Mouse (Mus musculus) heart, embryonic 10.5 days (tissue): ENCODE data around the gene Slc33a1. TPM values are rescaled to one million over a fixed set of nuclear protein-coding genes. Genes with fewer than 3 reads are reported as not detected.

Experiments used
- DNase-seq: peaks from one replicate; pipeline ENCODE4 v3.0.0-alpha.2; 2017; ENCODE audit warnings: low spot score
- H3K27ac ChIP-seq: fragments of 300-500 bp; sonication (generic); 2 replicates; pipeline ENCODE4 v1.5.1; 2016; ENCODE audit warnings: mild to moderate bottlenecking
- H3K27me3 ChIP-seq: fragments of 300-500 bp; sonication (generic); 2 replicates; pipeline ENCODE4 v1.6.1; 2016; ENCODE audit warnings: mild to moderate bottlenecking; ENCODE audit not compliant: poor library complexity, insufficient read depth, severe bottlenecking
- H3K36me3 ChIP-seq: fragments of 300-500 bp; sonication (generic); 2 replicates; pipeline ENCODE4 v1.6.1; 2016; ENCODE audit warnings: mild to moderate bottlenecking, moderate library complexity
- H3K4me1 ChIP-seq: fragments of 300-500 bp; sonication (generic); 2 replicates; pipeline ENCODE4 v1.6.1; 2016; ENCODE audit warnings: mild to moderate bottlenecking
- H3K4me3 ChIP-seq: fragments of 300-500 bp; sonication (generic); 2 replicates; pipeline ENCODE4 v1.5.1; 2016; ENCODE audit warnings: mild to moderate bottlenecking, moderate library complexity
- H3K9me3 ChIP-seq: fragments of 300-500 bp; sonication (generic); 2 replicates; pipeline ENCODE4 v1.6.1; 2016; ENCODE audit warnings: mild to moderate bottlenecking, moderate library complexity
- WGBS: fragments of 180-500 bp; shearing (Covaris S2); methylation state at CpG from one replicate; pipeline ENCODE4 v1.1.7; 2016; 5-methylcytosine and 5-hydroxymethylcytosine counted together
- polyA plus RNA-seq: library from polyadenylated mRNA; unstranded; fragments of >200 nt; fragmentation: Nextera tagmentation; extraction: Ambion mirVana; gene quantifications from 2 replicates; pipeline ENCODE4 v1.2.1, GENCODE M21; 2016

Slc33a1 gene
- polyA plus RNA-seq, 1 experiment from 2014 or later, result 12.0 TPM

DNA sequence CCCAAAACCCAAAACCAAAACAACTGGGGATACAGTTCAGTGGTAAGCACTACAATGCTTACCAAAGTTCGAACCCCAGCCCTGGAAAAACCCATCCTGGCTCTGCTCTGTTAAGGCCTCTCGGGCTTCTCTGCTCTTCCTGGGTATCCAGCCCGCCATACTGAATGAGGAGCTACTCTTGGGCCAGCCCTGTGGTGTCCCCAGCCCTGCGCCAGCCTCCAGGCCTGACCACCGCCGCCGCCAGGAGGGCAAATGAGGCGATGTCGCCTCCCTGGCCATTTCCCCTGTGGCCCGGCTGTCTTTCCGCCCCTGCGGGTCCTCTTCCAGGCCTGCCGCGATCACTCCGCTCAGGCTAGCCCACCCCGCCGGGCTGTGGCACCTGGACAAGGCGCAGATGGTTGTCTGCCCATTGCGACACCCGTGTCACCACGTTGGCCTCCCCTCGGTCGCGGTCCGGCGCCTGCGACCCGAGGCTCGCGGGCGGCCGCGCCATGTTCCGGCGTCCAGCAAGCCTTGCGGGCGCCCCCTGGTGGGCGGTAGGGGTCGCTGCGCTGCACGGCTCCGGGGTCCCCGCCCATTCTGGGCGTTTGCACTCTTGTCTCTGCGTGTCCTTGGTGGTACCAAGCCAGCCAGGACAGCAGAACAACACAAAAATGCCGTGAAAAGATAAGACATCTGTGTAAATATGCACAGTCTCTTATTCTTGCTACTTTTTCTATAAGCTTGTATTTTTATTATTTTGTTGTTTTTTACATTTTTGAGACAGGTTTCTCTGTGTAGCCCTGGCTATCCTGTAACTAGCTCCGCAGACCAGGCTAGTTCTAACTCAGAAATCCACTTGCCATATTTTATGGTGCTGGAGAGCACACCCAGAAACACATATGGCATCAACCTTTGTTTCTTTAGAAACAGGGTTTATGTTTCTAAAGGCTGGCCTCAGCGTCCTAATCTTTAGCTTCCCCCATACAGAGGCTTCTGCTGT, 35.4 kb downstream of the Slc33a1 start, which contains the start of gene E130311K13Rik:
Gene E130311K13Rik, minus strand, starts transcription at position 595 of the 982 bp plus-strand sequence.
- Histone ChIP-seq H3K36me3 (no peaks in the 10 kb centered on the region), H3K4me3 (peak within 1 kb of the TSS; percentile 81), H3K9me3 (no peaks in the 10 kb centered on the region), H3K27ac (peak within 1 kb of the TSS; percentile 98), H3K4me1 (no peaks in the 10 kb centered on the region), H3K27me3 (no peaks in the 10 kb centered on the region)
- WGBS, result 5% methylated on average over 48 of the region's 48 CpGs
- peak; percentile 92 for DNase-seq

DNA sequence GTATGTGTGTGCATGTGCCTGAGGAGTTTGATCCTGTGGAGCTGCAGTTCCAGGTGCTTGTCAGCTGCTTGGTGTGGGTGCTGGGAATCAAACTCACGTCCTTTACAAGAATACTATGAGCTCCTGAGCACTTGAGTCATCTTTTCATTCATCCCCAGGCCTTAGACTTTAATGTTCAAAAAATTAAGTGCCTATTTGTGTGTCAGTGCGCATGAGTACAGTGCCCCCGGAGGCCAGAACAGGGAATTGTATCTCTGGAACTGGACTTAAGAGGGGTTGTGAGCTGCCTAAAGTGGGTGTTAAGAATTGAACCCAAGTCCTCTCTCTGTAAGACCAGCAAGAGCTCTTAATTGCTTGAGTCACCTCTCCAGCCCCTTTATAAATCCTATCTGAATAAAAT, 44.9 kb downstream of the Slc33a1 start:
- H3K36me3 ChIP-seq, result peaks cover 8% of the 10 kb centered on the region; the same call in 1 of the 2 replicates
- no peak overlapping the region for H3K27ac ChIP-seq
- no peak for DNase-seq
- no peaks in the 10 kb centered on the region for H3K4me1 ChIP-seq
- no peak overlapping the region for H3K4me3 ChIP-seq
- H3K27me3 ChIP-seq, result no peaks in the 10 kb centered on the region
- WGBS, result 63% methylated on average over 3 of the region's 3 CpGs
- no peaks in the 10 kb centered on the region for H3K9me3 ChIP-seq

DNA sequence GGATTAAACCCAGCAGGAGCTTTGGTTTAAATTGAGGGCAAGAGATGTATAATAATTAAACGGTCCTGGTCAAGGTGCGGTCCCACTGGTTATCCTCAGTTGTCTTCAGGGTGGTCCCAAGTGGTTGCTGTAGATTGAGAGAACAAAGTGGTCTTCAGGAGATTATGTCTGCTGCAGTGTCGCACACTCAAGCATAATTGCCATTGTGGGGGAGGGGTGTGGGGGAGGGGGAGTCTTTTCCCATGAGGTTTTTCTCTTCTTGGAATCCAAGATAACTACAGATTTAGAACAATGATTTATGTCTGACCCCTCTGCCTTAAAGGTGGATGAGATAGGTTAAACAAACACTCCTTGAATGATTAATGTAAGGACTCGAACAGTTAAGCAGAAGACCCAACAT, 54.3 kb downstream of the Slc33a1 start:
- Histone ChIP-seq H3K4me1 (no peaks in the 10 kb centered on the region), H3K9me3 (no peaks in the 10 kb centered on the region), H3K27ac (no peak overlapping the region), H3K4me3 (no peak overlapping the region), H3K27me3 (no peaks in the 10 kb centered on the region), H3K36me3 (no peaks in the 10 kb centered on the region; the same call in 1 of the 2 replicates)
- no peak for DNase-seq
- WGBS, result 73% methylated on average over 4 of the region's 4 CpGs

DNA sequence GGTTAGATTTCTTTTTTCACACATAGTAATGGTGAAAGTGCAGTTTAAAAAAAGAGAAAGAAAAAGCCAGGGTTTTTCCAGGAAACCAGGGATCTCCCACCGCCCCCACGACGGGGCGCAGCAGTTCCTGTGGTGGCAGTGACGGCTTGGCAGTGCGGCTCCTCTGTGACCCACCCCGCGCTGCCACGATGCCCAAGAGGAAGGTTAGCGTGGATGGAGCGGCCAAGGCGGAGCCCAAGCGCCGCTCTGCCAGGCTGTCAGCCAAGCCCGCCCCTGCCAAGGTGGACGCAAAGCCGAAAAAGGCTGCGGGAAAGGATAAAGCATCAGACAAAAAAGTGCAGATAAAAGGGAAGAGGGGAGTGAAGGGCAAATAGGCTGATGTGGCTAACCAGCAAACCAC, 59.3 kb downstream of the Slc33a1 start:
- Histone ChIP-seq H3K4me1 (no peaks in the 10 kb centered on the region), H3K4me3 (peak overlapping the region; percentile 55), H3K27me3 (peaks cover 13% of the 10 kb centered on the region; the same call in 1 of the 2 replicates), H3K36me3 (no peaks in the 10 kb centered on the region), H3K9me3 (no peaks in the 10 kb centered on the region), H3K27ac (no peak overlapping the region)
- WGBS, result 3% methylated on average over 18 of the region's 18 CpGs
- no peak for DNase-seq

DNA sequence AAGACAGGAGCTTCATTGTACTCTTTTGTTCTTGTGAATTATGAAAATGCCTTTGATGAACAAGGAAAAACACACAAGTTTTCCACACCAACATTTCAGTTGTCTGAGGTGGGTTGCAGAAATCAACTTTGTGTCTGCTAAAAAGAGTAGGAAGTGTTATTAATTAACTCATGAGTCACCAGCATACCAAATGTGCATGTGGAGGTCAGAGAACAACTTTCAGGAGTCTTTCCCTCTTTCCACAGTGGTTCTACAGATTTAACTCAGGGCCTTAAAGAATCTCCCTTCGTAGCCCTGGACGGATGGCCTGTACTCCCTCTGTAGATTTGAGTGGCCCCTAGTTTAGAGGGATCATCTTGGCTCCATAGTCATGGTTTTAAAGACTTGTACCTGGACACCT, 60.4 kb downstream of the Slc33a1 start:
- no peak overlapping the region for H3K4me3 ChIP-seq
- peaks cover 5% of the 10 kb centered on the region; the same call in 1 of the 2 replicates for H3K4me1 ChIP-seq
- no peak overlapping the region for H3K27ac ChIP-seq
- 81% methylated on average over 2 of the region's 2 CpGs for WGBS
- H3K9me3 ChIP-seq, result no peaks in the 10 kb centered on the region
- peaks cover 13% of the 10 kb centered on the region; the same call in 1 of the 2 replicates for H3K27me3 ChIP-seq
- H3K36me3 ChIP-seq, result no peaks in the 10 kb centered on the region
- no peak for DNase-seq

DNA sequence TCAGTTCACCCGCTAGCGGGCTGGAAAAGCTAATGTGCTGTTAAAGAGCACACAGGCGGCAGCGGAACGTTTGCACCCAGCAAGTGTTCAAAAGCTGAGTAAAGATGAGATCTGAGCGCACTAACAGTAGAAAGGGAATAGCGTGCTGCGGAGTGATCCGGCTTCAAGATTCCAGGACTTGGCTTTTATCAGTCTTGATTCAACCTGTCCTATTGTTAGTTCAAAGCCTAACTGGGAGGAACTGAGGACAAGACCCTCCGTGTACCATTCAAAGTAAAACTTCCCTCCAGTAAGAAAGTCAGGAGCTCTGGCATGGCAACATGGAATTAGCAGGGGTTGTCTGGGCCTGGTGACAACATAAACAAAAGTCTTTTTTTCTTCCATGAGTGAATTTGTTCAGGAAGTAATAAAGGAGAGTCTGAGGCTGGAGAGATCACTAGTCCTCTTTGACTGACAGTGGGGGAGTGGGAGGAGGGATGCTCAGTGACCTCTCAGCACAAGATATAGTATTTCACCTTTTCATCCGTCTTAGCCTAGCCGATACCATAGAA, 64.5 kb downstream of the Slc33a1 start:
- Histone ChIP-seq H3K27ac (no peak overlapping the region), H3K4me1 (peaks cover 8% of the 10 kb centered on the region; the same call in 1 of the 2 replicates), H3K27me3 (peaks cover 13% of the 10 kb centered on the region; the same call in 1 of the 2 replicates), H3K36me3 (no peaks in the 10 kb centered on the region), H3K9me3 (no peaks in the 10 kb centered on the region), H3K4me3 (peak overlapping the region; percentile 81)
- WGBS, result 7% methylated on average over 12 of the region's 12 CpGs
- peak; percentile 73 for DNase-seq

DNA sequence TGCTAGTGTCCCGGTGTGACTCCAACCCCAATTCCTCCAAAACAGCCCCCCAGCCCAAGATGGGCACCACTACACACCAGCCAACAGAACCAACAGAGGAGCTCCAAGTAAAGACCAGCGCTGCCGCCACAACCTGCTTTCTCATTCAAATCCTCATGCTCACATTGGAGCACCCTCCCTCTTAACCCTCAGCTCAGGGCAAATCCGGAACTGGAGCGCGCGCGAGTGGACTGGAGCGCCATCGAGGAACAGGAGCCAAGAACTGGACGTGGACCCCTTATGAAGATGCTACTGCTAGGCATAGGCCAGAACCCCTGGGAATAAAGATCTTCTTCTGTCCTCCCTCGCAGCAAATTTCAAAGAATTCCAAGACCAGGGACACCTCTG, 65.3 kb downstream of the Slc33a1 start, which contains the start of gene Plch1:
Gene Plch1, minus strand, starts transcription at position 164 of the 387 bp plus-strand sequence.
- DNase-seq, result peak; percentile 88
- H3K9me3 ChIP-seq, result no peaks in the 10 kb centered on the region
- H3K4me1 ChIP-seq, result peaks cover 8% of the 10 kb centered on the region; the same call in 1 of the 2 replicates
- H3K36me3 ChIP-seq, result no peaks in the 10 kb centered on the region
- peaks cover 7% of the 10 kb centered on the region; the same call in 1 of the 2 replicates for H3K27me3 ChIP-seq
- peak within 1 kb of the TSS; percentile 78 for H3K27ac ChIP-seq
- peak within 1 kb of the TSS; percentile 81 for H3K4me3 ChIP-seq
- WGBS, result under 1% methylated on average over 12 of the region's 12 CpGs

DNA sequence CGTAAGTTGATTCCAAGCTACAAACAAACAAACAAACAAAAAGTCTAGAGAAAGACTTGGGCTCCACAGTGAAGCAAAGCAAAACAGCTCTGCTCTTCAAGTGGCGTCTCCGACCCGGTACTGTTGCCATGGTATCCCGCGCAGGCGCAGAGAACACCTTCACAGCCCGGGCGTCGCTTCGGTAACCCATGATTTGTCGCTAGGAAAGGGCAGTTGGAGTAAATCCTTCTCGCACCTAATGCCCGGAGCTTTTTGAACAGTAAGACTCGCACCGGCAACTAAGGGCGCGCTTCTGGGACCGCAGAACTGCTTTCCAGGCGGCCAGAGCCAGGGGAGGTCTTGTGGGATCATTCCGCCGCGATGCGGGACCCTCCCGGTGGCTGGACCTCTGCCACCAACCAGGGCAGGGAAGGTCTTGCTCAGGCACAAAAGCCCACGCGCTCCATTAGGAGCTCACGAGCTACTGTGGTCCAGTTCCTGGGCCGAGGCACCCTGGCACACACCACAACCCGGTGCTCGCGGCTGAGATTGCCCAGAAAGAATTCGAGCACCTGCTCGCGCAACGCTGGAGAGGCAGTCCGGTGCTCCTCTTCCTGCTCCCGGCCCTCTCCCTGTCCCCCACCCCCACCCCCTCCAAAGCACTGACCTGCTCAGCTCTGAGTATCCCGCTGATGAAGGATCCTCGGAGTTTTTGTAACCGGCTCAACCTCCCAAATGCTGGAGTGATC, 65.8 kb downstream of the Slc33a1 start:
- peaks cover 5% of the 10 kb centered on the region; the same call in 1 of the 2 replicates for H3K27me3 ChIP-seq
- H3K36me3 ChIP-seq, result no peaks in the 10 kb centered on the region
- no peaks in the 10 kb centered on the region for H3K9me3 ChIP-seq
- DNase-seq, result peak; percentile 91
- WGBS, result under 1% methylated on average over 41 of the region's 41 CpGs
- H3K4me1 ChIP-seq, result peaks cover 8% of the 10 kb centered on the region; the same call in 1 of the 2 replicates
- H3K27ac ChIP-seq, result peak overlapping the region; percentile 78
- H3K4me3 ChIP-seq, result peak overlapping the region; percentile 81

DNA sequence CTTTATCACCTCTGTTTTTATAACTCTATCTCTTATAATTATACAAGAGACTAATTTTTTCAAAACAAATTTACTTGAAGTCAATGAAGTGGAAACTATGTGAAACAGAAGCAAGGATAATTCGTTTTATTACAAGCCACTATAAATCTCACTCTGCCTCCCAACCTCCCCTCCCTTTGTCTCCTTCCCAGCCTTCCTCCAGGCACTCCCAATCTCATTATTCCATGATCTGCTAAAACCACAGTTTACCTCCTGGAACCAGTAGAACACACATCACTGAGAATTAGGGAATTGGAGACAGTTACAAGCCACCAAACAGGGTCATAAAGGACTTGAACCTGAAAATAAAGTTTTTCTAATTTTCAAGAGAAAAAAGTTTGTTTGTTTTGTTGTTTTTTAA, 67.4 kb downstream of the Slc33a1 start:
- no peaks in the 10 kb centered on the region for H3K36me3 ChIP-seq
- DNase-seq, result no peak
- no peaks in the 10 kb centered on the region for H3K9me3 ChIP-seq
- no peak overlapping the region for H3K4me3 ChIP-seq
- peaks cover 5% of the 10 kb centered on the region; the same call in 1 of the 2 replicates for H3K27me3 ChIP-seq
- no peak overlapping the region for H3K27ac ChIP-seq
- WGBS, result 53% methylated on average over 1 of the region's 1 CpGs
- H3K4me1 ChIP-seq, result peaks cover 8% of the 10 kb centered on the region; the same call in 1 of the 2 replicates

DNA sequence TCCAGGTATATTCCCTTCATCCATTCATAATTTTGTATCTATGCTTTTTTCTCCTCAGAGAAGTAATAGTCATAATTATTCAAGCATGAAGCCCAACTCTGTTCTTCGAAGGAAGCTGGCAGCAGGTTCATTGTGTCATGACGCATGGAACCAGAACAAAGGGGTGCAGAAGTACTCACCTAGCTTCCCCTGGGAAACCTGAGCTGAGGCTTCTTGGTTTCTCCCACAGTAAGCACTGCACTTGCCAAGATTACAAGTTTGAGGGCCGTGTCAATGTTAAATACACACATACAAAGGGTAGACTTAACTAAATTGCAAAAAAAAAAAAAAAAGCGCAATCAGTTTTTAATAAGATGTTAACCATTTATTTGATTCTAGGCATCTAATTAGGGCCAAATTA, 68.3 kb downstream of the Slc33a1 start:
- DNase-seq, result no peak
- Histone ChIP-seq H3K4me3 (no peak overlapping the region), H3K9me3 (no peaks in the 10 kb centered on the region), H3K27me3 (no peaks in the 10 kb centered on the region), H3K27ac (no peak overlapping the region), H3K4me1 (peaks cover 8% of the 10 kb centered on the region; the same call in 1 of the 2 replicates), H3K36me3 (no peaks in the 10 kb centered on the region)
- 92% methylated on average over 4 of the region's 4 CpGs for WGBS

DNA sequence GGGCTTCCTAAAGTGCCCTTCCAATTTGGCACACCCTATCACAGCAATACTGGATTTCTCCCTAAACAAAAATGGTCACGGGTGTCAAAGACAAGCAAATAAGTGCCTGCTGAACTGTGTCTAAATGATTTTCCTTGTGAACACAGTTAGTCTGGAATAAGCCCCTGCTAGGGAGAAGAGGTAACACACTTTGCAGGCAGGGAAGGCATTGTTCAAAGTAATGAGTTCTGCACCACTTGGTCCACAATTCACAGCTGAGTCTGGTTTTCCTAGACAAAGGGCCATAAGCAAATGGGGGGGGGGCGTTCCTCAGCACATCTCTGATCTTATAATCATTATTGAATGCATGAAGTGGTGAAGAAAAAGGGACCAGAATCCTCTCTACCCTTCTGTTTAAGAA, 68.8 kb downstream of the Slc33a1 start:
- no peaks in the 10 kb centered on the region for H3K9me3 ChIP-seq
- H3K27me3 ChIP-seq, result no peaks in the 10 kb centered on the region
- no peak overlapping the region for H3K27ac ChIP-seq
- H3K36me3 ChIP-seq, result no peaks in the 10 kb centered on the region
- WGBS, result 55% methylated on average over 2 of the region's 2 CpGs
- DNase-seq, result no peak
- no peak overlapping the region for H3K4me3 ChIP-seq
- H3K4me1 ChIP-seq, result peaks cover 8% of the 10 kb centered on the region; the same call in 1 of the 2 replicates

DNA sequence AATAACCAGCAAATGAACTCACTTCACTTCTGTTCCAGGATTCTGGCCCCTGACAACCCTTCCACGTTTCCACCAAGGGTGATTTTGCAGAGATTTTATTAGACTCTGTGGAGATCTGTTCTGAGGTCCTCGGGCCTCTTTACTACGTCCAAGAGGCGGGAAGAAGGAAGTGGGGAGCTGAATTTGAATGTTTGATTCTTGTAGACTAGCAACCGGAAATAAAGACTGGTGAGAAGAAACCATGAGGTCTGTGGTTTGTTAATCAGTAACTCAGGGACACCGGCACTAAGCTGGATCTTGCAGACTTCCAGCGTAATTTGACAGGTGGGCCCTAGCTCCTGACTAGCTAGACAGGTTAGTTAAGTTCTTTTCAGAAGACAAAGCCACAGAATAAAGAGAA, 70.9 kb downstream of the Slc33a1 start:
- H3K4me3 ChIP-seq, result no peak overlapping the region
- DNase-seq, result no peak
- no peak overlapping the region for H3K27ac ChIP-seq
- no peaks in the 10 kb centered on the region for H3K36me3 ChIP-seq
- H3K27me3 ChIP-seq, result no peaks in the 10 kb centered on the region
- H3K9me3 ChIP-seq, result no peaks in the 10 kb centered on the region
- 69% methylated on average over 7 of the region's 7 CpGs for WGBS
- H3K4me1 ChIP-seq, result no peaks in the 10 kb centered on the region
